Mouse (Mus musculus): ENCODE measurements at regions not wholly inside any gene's neighbourhood (a gene's known extent, or its start where the extent isn't known, plus 50 kb on each side); places are given as distances from the start of the nearest gene placed in this dataset.

DNA sequence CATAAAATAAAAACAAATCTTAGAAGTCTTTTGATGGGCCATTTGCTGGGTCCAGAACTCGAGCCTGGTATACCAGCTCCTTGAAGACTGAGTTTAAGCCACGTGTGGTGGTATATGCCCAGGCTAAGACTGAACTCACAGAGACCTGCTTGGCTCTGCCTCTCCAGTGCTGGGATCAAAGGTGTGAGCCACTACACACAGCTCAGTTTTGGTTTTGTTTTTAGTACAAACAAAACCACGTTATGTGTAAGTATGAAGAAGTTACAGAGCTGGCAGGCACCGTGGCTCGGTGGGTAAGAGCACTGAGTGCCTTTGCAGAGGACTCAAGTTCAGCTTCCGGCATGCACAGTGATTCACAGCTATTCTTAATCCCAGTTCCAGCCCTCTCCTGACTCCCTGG is 75.6 kb downstream of the Wdr5 start:
- no peak for DNase-seq

DNA sequence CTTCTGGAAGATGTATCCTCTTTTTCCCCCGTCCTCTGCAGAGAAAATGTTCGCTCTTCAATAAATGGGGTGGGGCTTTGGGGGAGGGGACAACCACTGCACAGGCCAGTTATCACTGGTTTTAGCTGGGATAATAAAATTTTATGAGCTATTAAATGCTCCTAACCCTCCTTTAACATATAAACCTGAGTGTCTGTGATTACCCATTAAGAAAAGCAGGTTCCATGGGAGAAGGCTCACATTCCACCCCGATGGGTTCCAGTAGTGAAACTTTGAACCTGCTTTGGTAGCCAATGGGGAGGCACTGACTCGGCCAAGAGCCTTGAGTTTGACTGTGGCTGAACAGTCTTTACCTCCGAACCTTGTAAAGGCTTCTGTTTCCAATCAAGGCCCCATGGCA is 76.7 kb downstream of the Wdr5 start:
- DNase-seq, result no peak

DNA sequence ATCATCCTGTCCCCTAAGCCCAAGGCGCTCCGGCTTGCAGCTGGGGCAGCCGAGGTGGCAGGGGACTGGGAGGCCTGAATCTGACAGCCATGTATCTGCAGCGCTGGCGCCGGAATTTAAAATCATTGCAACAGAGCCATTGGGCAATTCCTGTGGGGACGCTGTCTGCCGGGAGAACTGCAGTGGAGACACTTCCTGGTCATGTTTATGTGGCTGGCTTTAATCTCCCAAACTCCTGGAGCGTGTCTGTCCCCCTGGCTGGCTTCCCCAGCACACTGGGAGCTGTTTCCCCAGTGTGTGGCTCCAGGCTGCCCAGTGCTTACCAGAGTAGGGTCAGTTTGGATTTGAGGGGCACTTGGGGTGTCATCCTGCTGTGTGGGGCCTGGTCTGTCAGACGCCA is 78.4 kb downstream of the Wdr5 start:
- peak; percentile 78 to 88 for DNase-seq

DNA sequence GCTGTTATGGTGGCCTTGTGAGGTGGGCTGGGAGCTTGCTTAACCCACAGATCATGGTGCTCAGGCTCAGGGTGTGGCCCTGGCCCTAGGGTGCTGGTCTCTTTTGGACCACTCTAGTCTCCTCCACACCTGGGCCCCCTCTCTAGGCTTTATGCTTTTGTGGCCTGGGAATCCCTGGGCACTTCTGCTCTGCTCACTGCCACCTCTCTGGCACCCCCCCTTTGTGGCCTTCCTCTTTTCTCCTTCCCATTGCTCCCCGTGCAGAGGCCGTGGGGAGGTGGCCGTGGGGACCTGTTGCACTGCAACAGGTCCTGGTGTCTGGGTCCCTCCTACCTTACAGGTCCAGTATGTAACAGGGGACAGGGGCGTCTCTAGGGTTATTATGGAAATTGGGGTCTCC is 80.3 kb downstream of the Wdr5 start:
- DNase-seq, result no peak

DNA sequence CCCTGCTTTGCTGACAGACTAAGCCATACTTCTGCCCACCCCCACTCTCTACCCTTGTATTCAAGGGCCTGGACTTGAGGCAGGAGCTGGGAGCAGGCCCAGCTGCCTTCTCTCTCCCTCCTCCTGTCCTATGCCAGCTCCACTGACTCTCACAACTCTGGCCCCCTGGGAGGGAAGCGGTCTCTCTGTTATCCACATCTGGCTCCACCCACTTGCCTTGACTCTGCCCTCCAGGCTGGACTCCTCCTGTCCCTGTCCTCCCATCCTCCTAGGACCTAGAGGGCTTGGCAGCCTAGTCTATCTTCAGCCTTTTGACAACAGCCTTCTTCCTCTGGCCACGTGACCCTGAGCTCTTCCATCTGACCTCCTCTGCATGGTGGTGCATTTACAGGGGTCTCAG is 80.0 kb upstream of the Rxra start:
- peak; percentile 55 to 77 for DNase-seq

DNA sequence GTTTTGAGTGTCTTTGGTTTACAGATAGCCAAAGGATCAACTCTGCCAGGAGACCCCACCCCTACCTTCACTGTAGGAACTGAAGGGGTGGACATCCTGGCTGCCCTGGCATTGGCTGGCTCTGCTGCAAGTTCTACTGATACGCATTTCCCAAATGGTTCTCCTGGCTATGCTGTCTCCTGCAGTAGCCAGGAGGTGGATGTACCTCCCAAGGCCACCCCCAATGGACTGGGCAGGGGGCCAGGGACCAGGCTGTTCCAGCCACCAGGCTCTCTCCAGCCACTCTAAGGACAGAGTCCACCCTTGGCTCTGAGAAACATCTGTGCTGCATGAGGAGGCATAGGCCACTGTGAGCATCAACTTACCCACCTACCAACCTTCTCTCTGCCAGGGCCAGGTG is 79.3 kb upstream of the Rxra start:
- peak; percentile 82 to 88 for DNase-seq

DNA sequence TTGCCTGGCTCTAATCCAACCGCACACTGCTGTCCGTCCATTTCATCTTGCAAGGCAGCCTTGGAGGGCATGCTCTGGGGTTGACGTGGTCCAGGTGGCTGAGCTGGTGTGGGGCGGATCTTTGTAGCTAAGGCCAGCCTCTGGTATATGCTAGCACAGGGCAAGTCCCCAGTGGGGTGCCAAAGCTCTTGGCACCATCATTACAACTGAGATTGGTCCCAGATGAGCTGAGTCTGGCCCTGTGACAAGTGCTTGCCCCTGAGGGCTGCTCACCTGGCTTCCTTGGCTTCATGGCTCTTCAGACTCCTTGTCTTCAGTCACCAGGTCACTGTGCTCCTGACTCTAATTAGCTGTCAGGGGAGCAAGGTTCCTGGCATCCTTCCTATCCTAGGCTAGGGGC is 78.3 kb upstream of the Rxra start:
- DNase-seq, result no peak

DNA sequence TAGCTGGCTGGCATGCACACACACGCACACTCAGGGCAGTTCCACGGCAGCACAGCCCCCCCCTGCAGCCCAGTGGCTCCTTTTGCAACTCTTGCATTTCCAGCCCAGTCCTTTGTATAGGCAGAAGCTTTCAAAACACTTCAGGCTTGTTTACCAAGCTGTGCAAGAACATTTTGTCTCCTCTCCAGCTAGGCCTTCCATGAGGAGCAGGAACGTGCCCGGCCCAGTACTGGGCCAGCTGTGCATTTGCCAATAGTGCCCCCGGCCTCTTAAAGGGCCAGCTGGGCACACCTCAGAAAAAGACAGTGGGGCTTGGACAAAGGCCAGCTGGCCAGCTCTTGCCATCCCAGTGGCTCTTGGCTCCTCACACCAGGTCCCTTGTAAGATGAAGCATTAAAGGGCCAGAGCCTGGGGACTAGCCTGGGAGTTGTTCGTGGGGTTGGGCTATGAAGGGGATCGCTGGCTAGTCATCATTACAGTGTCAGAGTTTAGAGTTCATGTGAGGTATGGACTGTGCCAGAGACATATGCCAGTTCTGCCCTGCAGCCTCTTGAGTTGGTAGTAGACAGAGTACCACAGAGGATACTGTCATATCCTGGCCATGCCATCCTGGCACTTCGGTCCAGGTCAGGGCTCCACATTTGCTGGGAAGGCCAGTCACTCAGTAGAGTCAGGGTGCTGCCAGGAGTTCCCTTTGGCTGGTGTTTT is 77.0 kb upstream of the Rxra start:
- peak; percentile 70 to 73 for DNase-seq

DNA sequence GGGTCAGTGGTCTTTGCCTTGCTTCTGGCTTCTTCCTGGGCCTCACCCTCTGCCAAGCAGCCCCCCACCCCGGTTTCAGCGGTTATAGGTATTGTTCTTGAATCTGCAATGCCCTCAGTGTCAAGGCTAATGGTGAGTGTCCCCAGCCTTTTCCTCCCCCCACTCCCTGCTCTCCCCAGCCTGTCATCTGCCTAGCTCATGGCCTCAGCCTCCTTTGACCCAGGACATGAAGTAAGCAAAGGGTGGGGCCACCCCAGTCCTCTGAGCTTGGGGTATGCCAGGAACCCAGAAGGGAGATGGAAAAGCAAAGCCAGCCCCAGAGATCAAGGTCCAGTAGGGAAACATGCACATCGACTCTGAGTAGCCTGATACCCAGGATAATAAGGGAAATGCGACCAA is 76.5 kb upstream of the Rxra start:
- DNase-seq, result peak in 1 of 2 experiments; percentile 18

DNA sequence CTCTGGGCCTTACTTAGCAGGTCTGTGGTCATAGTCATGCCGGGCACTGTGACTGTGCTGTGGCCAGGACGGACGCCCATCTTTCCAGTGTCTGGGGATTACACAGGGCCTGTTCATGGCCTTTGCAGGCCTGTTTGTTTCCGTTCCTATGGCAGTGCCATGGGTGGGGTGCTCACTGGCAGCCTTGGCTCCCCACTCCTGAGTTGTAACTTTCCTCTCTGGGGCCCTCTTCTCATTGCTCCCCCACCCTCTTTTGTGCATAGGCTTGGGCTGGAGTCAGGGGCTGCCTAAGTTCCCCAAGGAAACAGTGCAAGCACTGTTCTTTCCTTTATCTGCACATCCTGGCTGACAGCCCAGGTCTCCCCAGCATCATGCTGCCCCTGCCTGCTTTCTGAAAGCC is 72.9 kb upstream of the Rxra start:
- DNase-seq, result no peak

DNA sequence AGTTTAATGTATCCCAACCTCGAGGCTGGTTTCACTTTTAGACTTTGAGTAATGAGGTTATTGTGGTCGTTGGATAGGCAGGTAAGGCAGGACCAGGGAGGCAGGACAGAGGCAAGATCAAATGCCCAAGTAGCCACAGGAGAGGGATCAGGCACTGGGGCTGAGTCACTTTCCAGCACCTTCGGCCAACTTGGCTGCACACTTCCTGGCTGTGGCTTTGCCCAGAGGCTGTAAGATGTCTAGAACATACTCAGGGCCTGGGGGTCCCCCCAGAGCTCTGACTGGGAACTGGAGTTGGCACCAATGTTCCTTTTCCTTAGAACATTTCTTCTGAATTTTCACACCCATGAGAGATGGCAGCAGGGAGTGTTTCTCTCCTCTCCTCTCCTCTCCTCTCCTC is 71.7 kb upstream of the Rxra start:
- peak in 1 of 2 experiments; percentile 30 for DNase-seq

DNA sequence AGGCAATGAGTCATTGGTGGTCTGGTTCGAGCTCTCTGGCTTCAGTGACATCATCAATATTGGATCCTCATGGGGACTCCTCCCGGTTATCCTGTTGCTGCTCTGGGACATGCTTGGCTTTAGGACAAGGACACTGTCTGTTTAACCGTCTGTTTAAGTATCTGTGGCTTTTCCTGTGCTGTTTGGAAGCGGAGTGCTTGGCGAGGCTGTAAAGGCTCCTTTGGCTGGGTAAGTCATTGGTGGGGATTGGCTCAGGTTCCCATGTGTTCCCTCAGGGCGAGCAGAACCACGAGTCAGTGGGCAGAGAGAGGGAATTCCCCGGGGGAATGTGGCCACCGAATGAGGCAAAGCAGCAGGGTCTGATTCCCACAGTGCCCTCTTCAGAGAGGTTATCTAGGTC is 69.4 kb upstream of the Rxra start:
- DNase-seq, result peak in 1 of 2 experiments; percentile 27

DNA sequence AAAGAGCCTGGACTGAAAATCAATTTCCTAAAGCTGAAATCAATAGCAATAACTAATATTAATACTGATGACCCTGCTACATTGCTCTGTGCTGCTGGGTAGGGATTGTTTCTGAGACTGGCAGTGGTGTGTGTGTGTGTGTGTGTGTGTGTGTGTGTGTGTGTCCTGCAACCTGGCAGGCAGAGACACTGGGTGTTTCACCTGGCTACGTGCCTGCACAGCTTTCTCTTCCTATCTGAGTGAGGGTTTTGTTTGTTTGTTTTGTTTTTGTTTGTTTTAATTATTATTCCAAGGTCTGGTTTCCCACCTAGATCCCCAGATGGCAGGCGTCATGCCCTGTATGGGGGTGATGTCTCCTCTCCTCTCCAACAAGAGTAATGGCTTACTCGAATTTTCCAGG is 54.5 kb upstream of the Rxra start:
- no peak for DNase-seq

DNA sequence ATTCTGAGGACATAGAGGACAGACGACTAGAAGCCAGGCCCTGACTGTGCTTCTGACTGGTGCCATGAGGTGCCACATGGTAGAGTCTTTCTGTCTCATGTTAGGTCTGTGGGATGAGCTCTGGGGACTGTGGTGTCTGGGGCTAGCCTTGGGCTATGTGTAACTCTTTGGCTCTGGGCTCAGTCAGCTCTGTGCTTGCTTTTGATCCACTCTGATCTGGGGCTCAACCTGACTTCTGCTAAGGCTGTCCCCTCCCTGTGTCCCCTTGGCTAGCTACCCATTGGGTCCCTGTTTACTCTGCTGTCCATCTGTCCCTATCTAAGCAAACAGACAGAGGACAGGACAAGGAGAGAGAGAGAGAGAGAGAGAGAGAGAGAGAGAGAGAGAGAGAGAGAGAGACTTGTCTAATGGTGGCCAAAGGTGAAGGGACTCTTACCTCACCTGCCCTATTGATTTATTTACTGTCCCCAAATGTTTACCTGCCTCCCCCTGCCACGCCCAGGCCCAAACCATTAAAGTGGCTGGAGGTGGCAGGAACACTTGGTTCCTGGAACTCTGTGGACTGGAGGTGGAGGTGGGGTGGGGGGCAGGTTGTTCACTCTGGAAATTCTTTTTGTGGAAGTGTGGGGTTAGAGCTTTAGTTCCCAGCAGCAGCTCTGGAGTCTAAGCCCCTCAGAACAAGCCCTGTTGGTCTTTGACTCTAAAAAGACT is 51.4 kb upstream of the Rxra start:
- no peak for DNase-seq

Measured in heart, adult 18-20 months (tissue).